Mouse (Mus musculus) splenic B cell, adult 2 months (primary cell): ENCODE results near the gene Tgfa.

Source experiments
- DNase-seq: peaks from one replicate; pipeline ENCODE4 v3.0.0-alpha.2; 2011; ENCODE audit warnings: low read depth, low spot score
- H3K27me3 ChIP-seq: 2 replicates; pipeline ENCODE4 v1.6.1; 2012; ENCODE audit warnings: mild to moderate bottlenecking, low read length, moderate library complexity, mixed read lengths; ENCODE audit not compliant: control insufficient read depth, poor library complexity, insufficient read depth, severe bottlenecking
- H3K36me3 ChIP-seq: 2 replicates; pipeline ENCODE4 v1.6.1; 2012; ENCODE audit warnings: mild to moderate bottlenecking, low read length, moderate library complexity, mixed read lengths; ENCODE audit not compliant: control insufficient read depth, poor library complexity, insufficient read depth, severe bottlenecking

The Tgfa gene

GRCm38 (mm10) chr6:86233512-86234430, 38.7 kb downstream of the Tgfa start:
- Histone ChIP-seq H3K36me3 (no peaks in the 10 kb centered on the region), H3K27me3 (no peaks in the 10 kb centered on the region)
- DNase-seq, result no peak

GRCm38 (mm10) chr6:86244866-86245265, 49.8 kb downstream of the Tgfa start:
- no peak for DNase-seq
- Histone ChIP-seq H3K36me3 (no peaks in the 10 kb centered on the region), H3K27me3 (no peaks in the 10 kb centered on the region)

- no peak for DNase-seq
- Histone ChIP-seq H3K36me3 (no peaks in the 10 kb centered on the region), H3K27me3 (no peaks in the 10 kb centered on the region)
These were observed 50.9 kb downstream of the Tgfa start for GRCm38 (mm10) chr6:86245965-86246364.

- H3K27me3 ChIP-seq, result no peaks in the 10 kb centered on the region
- no peaks in the 10 kb centered on the region for H3K36me3 ChIP-seq
- DNase-seq, result no peak
These were observed 53.5 kb downstream of the Tgfa start for GRCm38 (mm10) chr6:86248562-86248961.

GRCm38 (mm10) chr6:86249042-86249441, 54.0 kb downstream of the Tgfa start:
- no peak for DNase-seq
- no peaks in the 10 kb centered on the region for H3K27me3 ChIP-seq
- H3K36me3 ChIP-seq, result no peaks in the 10 kb centered on the region

- Histone ChIP-seq H3K36me3 (no peaks in the 10 kb centered on the region), H3K27me3 (no peaks in the 10 kb centered on the region)
- DNase-seq, result no peak
These were observed 55.2 kb downstream of the Tgfa start for GRCm38 (mm10) chr6:86250236-86250635.

GRCm38 (mm10) chr6:86250830-86251229, 55.8 kb downstream of the Tgfa start:
- Histone ChIP-seq H3K27me3 (no peaks in the 10 kb centered on the region), H3K36me3 (no peaks in the 10 kb centered on the region)
- no peak for DNase-seq

- DNase-seq, result no peak
- H3K36me3 ChIP-seq, result no peaks in the 10 kb centered on the region
- no peaks in the 10 kb centered on the region for H3K27me3 ChIP-seq
These were observed 57.4 kb downstream of the Tgfa start for GRCm38 (mm10) chr6:86252176-86253125.

- H3K27me3 ChIP-seq, result no peaks in the 10 kb centered on the region; the same call in 1 of the 2 replicates
- H3K36me3 ChIP-seq, result no peaks in the 10 kb centered on the region
- no peak for DNase-seq
These were observed 60.9 kb downstream of the Tgfa start for GRCm38 (mm10) chr6:86255899-86256298.

- DNase-seq, result no peak
- H3K36me3 ChIP-seq, result no peaks in the 10 kb centered on the region
These were observed 64.2 kb downstream of the Tgfa start for GRCm38 (mm10) chr6:86259242-86259641.

GRCm38 (mm10) chr6:86260322-86261050, 65.5 kb downstream of the Tgfa start:
- Histone ChIP-seq H3K27me3 (no peaks in the 10 kb centered on the region; the same call in 1 of the 2 replicates), H3K36me3 (no peaks in the 10 kb centered on the region)
- DNase-seq, result peak; percentile 17

More at GRCm38 (mm10) chr6:86259242-86259641, 64.2 kb downstream of the Tgfa start:
- H3K27me3 ChIP-seq, result no peaks in the 10 kb centered on the region; the same call in 1 of the 2 replicates

- no peak for DNase-seq
- H3K27me3 ChIP-seq, result no peaks in the 10 kb centered on the region
- H3K36me3 ChIP-seq, result no peaks in the 10 kb centered on the region
These were observed 71.8 kb downstream of the Tgfa start for GRCm38 (mm10) chr6:86266786-86267185.

- H3K36me3 ChIP-seq, result no peaks in the 10 kb centered on the region
- no peaks in the 10 kb centered on the region for H3K27me3 ChIP-seq
- no peak for DNase-seq
These were observed 75.5 kb downstream of the Tgfa start for GRCm38 (mm10) chr6:86270373-86271068.

- DNase-seq, result no peak
- Histone ChIP-seq H3K36me3 (no peaks in the 10 kb centered on the region), H3K27me3 (no peaks in the 10 kb centered on the region)
These were observed 76.1 kb downstream of the Tgfa start for GRCm38 (mm10) chr6:86271130-86271529.
